Mouse (Mus musculus): ENCODE data around the gene Gp1bb. TPM values are rescaled to one million over a fixed set of nuclear protein-coding genes. Genes with fewer than 3 reads are reported as not detected.

Gp1bb gene
- polyA plus RNA-seq, 1 experiment from 2014 or later, result 13.7 TPM

DNA sequence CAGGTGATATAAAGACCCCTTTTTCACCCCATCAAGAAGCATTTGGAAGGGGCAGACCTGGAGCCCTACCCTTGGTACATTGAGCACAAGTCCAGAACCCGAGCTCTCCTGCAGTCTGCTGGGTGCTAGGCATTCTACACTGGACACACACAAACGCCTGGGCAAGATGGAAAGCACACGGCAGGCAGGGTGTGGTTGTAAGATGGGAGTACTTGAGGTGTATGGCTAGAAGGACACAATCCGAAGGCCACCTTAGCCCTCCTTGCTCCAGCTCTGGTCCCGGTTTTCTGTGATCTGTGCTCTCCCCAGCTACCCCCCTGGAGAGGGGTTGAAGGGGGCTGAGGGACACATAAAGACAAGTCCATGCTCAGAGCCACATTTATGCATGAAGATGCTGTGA is 8.1 kb upstream of the Gp1bb start:
- peak overlapping the region; percentile 93 for H3K4me2 ChIP-seq (replicated peaks)
- ATAC-seq (ENCODE audit: low FRiP score), result no peak; the same call in 1 of the 2 replicates
- H3K27ac ChIP-seq, result peak overlapping the region; percentile 93
- WGBS, result 60% methylated on average over 5 of the region's 5 CpGs
- no peaks in the 10 kb centered on the region for H3K9me3 ChIP-seq (ENCODE audit: control insufficient read depth, low read length)
- peak overlapping the region; percentile 95 for H3K4me3 ChIP-seq (replicated peaks; ENCODE audit: low read length)
- H3K4me1 ChIP-seq (replicated peaks; ENCODE audit: control insufficient read depth, insufficient read depth, low read length), result peaks cover 43% of the 10 kb centered on the region
- peaks cover 9% of the 10 kb centered on the region for H3K27me3 ChIP-seq (ENCODE audit: control insufficient read depth, insufficient read depth, low read length)
- DNase-seq (ENCODE audit: low spot score), result no peak
- peak overlapping the region; percentile 99 for H3K9ac ChIP-seq
- peaks cover 5% of the 10 kb centered on the region for H3K36me3 ChIP-seq (replicated peaks; ENCODE audit: control insufficient read depth, insufficient read depth)

DNA sequence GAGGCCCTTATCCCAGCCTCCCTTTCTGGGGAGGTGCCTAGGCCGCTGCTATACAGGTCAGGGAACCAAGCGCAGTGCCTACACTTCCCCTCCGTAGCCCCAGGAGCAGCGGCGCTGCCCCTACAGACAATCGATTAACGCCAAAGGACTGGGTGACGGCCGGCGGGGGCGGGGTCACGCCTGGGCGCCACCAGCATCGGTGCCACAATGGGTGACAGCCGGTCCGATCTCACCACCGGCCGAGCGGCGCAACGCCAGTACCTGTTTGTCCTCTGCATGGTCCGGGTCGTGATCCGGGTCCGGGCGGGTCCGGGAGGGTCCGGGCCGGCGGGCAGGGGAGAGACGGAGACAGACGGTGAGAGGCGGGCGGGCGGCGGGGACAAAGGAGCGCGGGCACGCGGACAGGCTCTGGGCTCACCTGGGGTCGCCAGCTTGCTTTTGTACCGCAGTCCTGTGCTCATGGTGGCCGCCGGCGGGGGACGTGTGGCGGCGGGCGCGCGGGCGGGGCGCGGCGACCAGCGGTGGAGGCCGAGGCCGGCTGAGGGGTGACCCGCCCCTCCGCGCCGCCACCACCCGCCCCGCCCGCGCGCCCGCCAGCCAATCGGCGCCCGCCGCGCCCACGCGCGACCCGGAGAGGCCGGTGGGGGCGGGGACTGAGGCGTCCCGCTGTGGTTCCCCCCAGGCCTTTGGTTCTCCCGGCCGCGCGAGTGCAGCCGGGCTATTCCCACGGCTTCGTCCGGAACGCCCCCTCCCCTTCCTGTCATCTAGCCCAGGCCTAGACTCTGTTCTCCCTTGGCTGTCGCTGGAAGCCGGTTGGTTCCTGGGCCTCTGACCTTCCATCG is 7.4 kb upstream of the Gp1bb start, which contains the start of gene Sept5:
Gene Sept5, minus strand, starts transcription at position 565 of the 842 bp plus-strand sequence.
- peak; percentile 64 for ATAC-seq (ENCODE audit: low FRiP score)
- Histone ChIP-seq H3K9me3 (ENCODE audit: control insufficient read depth, low read length) (no peaks in the 10 kb centered on the region), H3K36me3 (replicated peaks; ENCODE audit: control insufficient read depth, insufficient read depth) (peaks cover 12% of the 10 kb centered on the region), H3K27ac (peak within 1 kb of the TSS; percentile 93), H3K4me1 (replicated peaks; ENCODE audit: control insufficient read depth, insufficient read depth, low read length) (peaks cover 43% of the 10 kb centered on the region), H3K4me3 (replicated peaks; ENCODE audit: low read length) (peak within 1 kb of the TSS; percentile 95), H3K4me2 (replicated peaks) (peak within 1 kb of the TSS; percentile 93), H3K9ac (peak within 1 kb of the TSS; percentile 99), H3K27me3 (ENCODE audit: control insufficient read depth, insufficient read depth, low read length) (peaks cover 16% of the 10 kb centered on the region)
- DNase-seq (ENCODE audit: low spot score), result peak; percentile 71
- WGBS, result under 1% methylated on average over 77 of the region's 93 CpGs

GRCm38 (mm10) chr16:18628948-18629340 is 6.7 kb upstream of the Gp1bb start:
- H3K4me1 ChIP-seq (replicated peaks; ENCODE audit: control insufficient read depth, insufficient read depth, low read length), result peaks cover 43% of the 10 kb centered on the region
- H3K27me3 ChIP-seq (ENCODE audit: control insufficient read depth, insufficient read depth, low read length), result peaks cover 22% of the 10 kb centered on the region
- WGBS, result 21% methylated on average over 2 of the region's 2 CpGs
- H3K36me3 ChIP-seq (replicated peaks; ENCODE audit: control insufficient read depth, insufficient read depth), result peaks cover 18% of the 10 kb centered on the region
- no peaks in the 10 kb centered on the region for H3K9me3 ChIP-seq (ENCODE audit: control insufficient read depth, low read length)
- DNase-seq (ENCODE audit: low spot score) (no peak), ATAC-seq (ENCODE audit: low FRiP score) (peak; percentile 0; the same call in 1 of the 2 replicates)
- H3K4me2 ChIP-seq (replicated peaks), result peak overlapping the region; percentile 93
- peak overlapping the region; percentile 99 for H3K9ac ChIP-seq
- H3K4me3 ChIP-seq (replicated peaks; ENCODE audit: low read length), result peak overlapping the region; percentile 95
- peak overlapping the region; percentile 93 for H3K27ac ChIP-seq

DNA sequence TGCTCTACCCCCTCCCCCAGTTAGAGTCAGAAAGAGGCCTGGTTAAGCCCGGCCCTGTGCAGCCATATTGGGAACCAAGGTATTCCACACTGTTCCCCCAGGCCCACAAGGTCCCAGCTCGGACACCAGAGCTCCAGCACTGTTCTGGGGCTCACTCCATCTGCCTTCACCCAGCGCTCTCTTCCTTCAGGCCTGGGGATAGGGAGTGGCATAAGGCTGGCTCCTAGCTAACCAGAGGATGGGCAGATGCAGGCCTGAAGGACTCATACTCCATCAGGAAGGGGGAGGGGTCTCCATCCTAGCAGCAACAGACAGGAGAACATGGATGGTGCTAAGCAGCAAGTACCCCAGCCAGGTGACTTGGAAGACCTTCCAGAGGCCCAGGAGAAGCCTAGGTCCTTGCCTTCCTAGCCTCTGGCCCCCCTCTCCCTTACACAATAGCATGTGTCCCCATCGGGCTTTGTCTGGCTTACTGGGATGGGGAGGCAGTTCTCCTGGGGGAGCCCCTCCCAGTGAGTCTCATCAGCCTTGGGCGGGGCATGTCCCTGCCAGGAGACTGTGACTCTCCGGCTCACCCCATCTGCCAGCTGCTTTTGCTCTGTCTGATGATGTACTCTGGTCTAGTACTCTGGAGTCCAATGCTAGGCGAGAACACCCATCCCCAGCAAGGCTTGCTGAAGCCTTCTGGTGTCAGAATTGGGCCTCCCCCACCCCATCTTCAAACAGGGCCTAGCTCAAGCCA is 6.2 kb upstream of the Gp1bb start:
- Histone ChIP-seq H3K27ac (peak overlapping the region; percentile 93; the same call in 1 of the 2 replicates), H3K4me1 (replicated peaks; ENCODE audit: control insufficient read depth, insufficient read depth, low read length) (peaks cover 43% of the 10 kb centered on the region), H3K4me2 (replicated peaks) (peak overlapping the region; percentile 93), H3K27me3 (ENCODE audit: control insufficient read depth, insufficient read depth, low read length) (peaks cover 28% of the 10 kb centered on the region), H3K36me3 (replicated peaks; ENCODE audit: control insufficient read depth, insufficient read depth) (peaks cover 24% of the 10 kb centered on the region), H3K4me3 (replicated peaks; ENCODE audit: low read length) (peak overlapping the region; percentile 95), H3K9ac (peak overlapping the region; percentile 99), H3K9me3 (ENCODE audit: control insufficient read depth, low read length) (no peaks in the 10 kb centered on the region)
- WGBS, result 41% methylated on average over 7 of the region's 7 CpGs
- ATAC-seq (ENCODE audit: low FRiP score) (no peak), DNase-seq (ENCODE audit: low spot score) (no peak)

DNA sequence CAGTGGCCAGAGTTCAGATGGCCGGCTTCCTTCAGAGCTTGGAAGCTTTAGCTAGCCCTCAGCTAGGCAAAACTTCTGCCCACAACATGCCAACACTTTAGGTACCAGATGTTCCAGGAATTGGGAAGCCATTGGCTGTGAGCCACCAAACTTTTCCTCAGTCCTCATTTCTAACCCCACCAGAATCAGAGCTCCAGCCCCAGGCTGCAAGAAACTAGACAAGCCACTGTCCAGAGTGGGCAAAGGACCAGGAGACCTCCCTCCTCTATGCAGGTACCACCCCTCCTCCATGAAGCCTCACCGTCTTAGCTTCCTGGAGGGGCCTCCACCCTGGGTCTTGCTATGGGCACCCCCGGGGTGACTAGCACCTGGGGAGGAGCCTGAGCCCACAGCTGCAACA is 5.0 kb upstream of the Gp1bb start:
- Histone ChIP-seq H3K36me3 (replicated peaks; ENCODE audit: control insufficient read depth, insufficient read depth) (peaks cover 36% of the 10 kb centered on the region), H3K4me3 (replicated peaks; ENCODE audit: low read length) (peak overlapping the region; percentile 95), H3K4me2 (replicated peaks) (peak overlapping the region; percentile 93), H3K27me3 (ENCODE audit: control insufficient read depth, insufficient read depth, low read length) (peaks cover 40% of the 10 kb centered on the region), H3K27ac (no peak overlapping the region), H3K9ac (peak overlapping the region; percentile 99), H3K4me1 (replicated peaks; ENCODE audit: control insufficient read depth, insufficient read depth, low read length) (peaks cover 43% of the 10 kb centered on the region), H3K9me3 (ENCODE audit: control insufficient read depth, low read length) (no peaks in the 10 kb centered on the region)
- 44% methylated on average over 3 of the region's 3 CpGs for WGBS
- ATAC-seq (ENCODE audit: low FRiP score), result no peak
- no peak for DNase-seq (ENCODE audit: low spot score)

DNA sequence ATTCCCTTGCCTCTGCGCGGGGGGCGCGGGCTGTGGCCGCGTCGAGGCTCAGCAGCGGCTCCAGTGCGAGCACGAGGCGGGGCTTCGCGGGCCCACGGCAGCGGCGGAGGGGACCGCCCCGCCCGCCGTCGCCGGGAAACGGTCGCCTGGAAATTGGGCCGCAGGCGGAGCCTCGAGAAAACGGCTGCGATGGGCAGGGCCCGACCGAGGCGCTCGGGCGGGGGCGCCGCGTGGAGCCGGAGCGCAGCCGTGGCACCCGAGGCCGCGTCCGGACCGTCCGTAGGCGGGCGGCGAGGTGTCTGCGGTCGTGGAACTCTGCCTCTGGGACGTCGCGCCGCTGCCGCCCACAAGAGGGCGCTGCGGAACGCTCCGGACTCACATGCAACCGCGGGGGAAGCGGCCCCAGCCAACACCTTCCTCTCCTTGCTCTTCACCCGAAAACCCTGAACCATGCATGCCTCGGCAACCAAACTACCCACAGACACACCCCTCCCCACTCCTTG is 4.2 kb upstream of the Gp1bb start, which contains the start of gene Gm49601:
Gene Gm49601, minus strand, starts transcription at position 52 of the 503 bp plus-strand sequence.
- WGBS, result 1% methylated on average over 40 of the region's 65 CpGs
- DNase-seq (ENCODE audit: low spot score) (peak; percentile 83), ATAC-seq (ENCODE audit: low FRiP score) (peak; percentile 15)
- Histone ChIP-seq H3K9me3 (ENCODE audit: control insufficient read depth, low read length) (no peaks in the 10 kb centered on the region), H3K4me2 (replicated peaks) (peak within 1 kb of the TSS; percentile 93), H3K36me3 (replicated peaks; ENCODE audit: control insufficient read depth, insufficient read depth) (peaks cover 42% of the 10 kb centered on the region), H3K4me3 (replicated peaks; ENCODE audit: low read length) (peak within 1 kb of the TSS; percentile 95), H3K27me3 (ENCODE audit: control insufficient read depth, insufficient read depth, low read length) (peaks cover 47% of the 10 kb centered on the region), H3K9ac (peak within 1 kb of the TSS; percentile 99), H3K4me1 (replicated peaks; ENCODE audit: control insufficient read depth, insufficient read depth, low read length) (peaks cover 45% of the 10 kb centered on the region), H3K27ac (no peak within 1 kb of the TSS)

DNA sequence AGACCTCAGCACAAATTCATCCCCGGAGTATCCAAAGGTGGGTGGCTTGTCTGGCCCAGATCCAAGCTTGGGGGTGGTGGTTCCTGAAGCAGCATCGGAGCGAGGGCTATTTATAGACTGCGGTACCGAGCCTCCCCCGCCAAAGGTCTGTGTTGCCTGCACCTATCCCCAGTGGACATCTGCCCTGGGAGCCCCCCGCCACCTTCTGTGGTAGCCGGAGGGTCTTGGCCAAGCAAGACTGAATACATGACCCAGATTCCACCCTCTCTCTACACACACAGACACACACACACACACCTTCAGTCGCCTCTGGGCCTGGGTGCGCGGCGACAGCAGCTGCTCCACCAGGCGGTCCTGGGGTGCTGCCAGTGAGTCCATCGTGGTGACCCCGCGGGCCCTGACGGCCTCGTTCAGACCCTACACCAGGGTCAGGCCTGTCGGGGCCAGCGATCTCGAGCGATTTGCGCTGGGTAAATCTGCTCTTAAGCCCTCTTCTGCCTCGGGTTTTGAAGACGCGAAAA is 3.6 kb upstream of the Gp1bb start:
- Histone ChIP-seq H3K4me1 (replicated peaks; ENCODE audit: control insufficient read depth, insufficient read depth, low read length) (peaks cover 50% of the 10 kb centered on the region), H3K9ac (peak overlapping the region; percentile 65), H3K4me2 (replicated peaks) (peak overlapping the region; percentile 93), H3K9me3 (ENCODE audit: control insufficient read depth, low read length) (no peaks in the 10 kb centered on the region), H3K36me3 (replicated peaks; ENCODE audit: control insufficient read depth, insufficient read depth) (peaks cover 42% of the 10 kb centered on the region), H3K4me3 (replicated peaks; ENCODE audit: low read length) (peak overlapping the region; percentile 95), H3K27ac (no peak overlapping the region), H3K27me3 (ENCODE audit: control insufficient read depth, insufficient read depth, low read length) (peaks cover 53% of the 10 kb centered on the region)
- WGBS, result 12% methylated on average over 26 of the region's 26 CpGs
- no peak for DNase-seq (ENCODE audit: low spot score)
- no peak for ATAC-seq (ENCODE audit: low FRiP score)

- Histone ChIP-seq H3K9ac (no peak overlapping the region), H3K4me2 (replicated peaks) (no peak overlapping the region), H3K27ac (no peak overlapping the region), H3K36me3 (replicated peaks; ENCODE audit: control insufficient read depth, insufficient read depth) (peaks cover 48% of the 10 kb centered on the region), H3K4me3 (replicated peaks; ENCODE audit: low read length) (0 out of 2 replicates have a peak overlapping the region, but pooled peaks have one; percentile 95), H3K27me3 (ENCODE audit: control insufficient read depth, insufficient read depth, low read length) (peaks cover 61% of the 10 kb centered on the region), H3K4me1 (replicated peaks; ENCODE audit: control insufficient read depth, insufficient read depth, low read length) (peaks cover 49% of the 10 kb centered on the region), H3K9me3 (ENCODE audit: control insufficient read depth, low read length) (no peaks in the 10 kb centered on the region)
- no peak for DNase-seq (ENCODE audit: low spot score)
- ATAC-seq (ENCODE audit: low FRiP score), result no peak
- WGBS, result 40% methylated on average over 14 of the region's 14 CpGs
Measured at GRCm38 (mm10) chr16:18625097-18625496, 2.9 kb upstream of the Gp1bb start.

GRCm38 (mm10) chr16:18624641-18625040 is 2.4 kb upstream of the Gp1bb start:
- DNase-seq (ENCODE audit: low spot score), result no peak
- H3K27me3 ChIP-seq (ENCODE audit: control insufficient read depth, insufficient read depth, low read length), result peaks cover 65% of the 10 kb centered on the region

More at GRCm38 (mm10) chr16:18624641-18625040, 2.4 kb upstream of the Gp1bb start:
- WGBS, result 25% methylated on average over 15 of the region's 15 CpGs
- H3K36me3 ChIP-seq (replicated peaks; ENCODE audit: control insufficient read depth, insufficient read depth), result peaks cover 53% of the 10 kb centered on the region
- H3K4me1 ChIP-seq (replicated peaks; ENCODE audit: control insufficient read depth, insufficient read depth, low read length), result peaks cover 48% of the 10 kb centered on the region
- H3K9ac ChIP-seq, result no peak overlapping the region
- ATAC-seq (ENCODE audit: low FRiP score), result no peak
- no peak overlapping the region for H3K4me2 ChIP-seq (replicated peaks)
- H3K27ac ChIP-seq, result no peak overlapping the region
- H3K9me3 ChIP-seq (ENCODE audit: control insufficient read depth, low read length), result no peaks in the 10 kb centered on the region
- no peak overlapping the region for H3K4me3 ChIP-seq (replicated peaks; ENCODE audit: low read length)

Data from hindbrain, embryonic 14.5 days (tissue).